Mouse (Mus musculus) lung, embryonic 16.5 days (tissue): ENCODE measurements at regions not wholly inside any gene's neighbourhood (a gene's known extent, or its start where the extent isn't known, plus 50 kb on each side); places are given as distances from the start of the nearest gene placed in this dataset.
A peak's percentile ranks its signal among the peaks of the same experiment; 100 is the strongest.

Experiments
- ATAC-seq: fragments of 200-750 bp; cut with Nextera tagmentation; 2 replicates; pipeline ENCODE4 v1.8.0; 2017; ENCODE audit warnings: low read depth, mild to moderate bottlenecking, moderate library complexity
- H3K27ac ChIP-seq: fragments of 300-500 bp; sonication (generic); 2 replicates; pipeline ENCODE4 v1.5.1; 2014; ENCODE audit warnings: mild to moderate bottlenecking, control low read depth, low read length
- H3K27me3 ChIP-seq: fragments of 300-500 bp; sonication (generic); 2 replicates; pipeline ENCODE4 v1.6.1; 2014; ENCODE audit warnings: low read depth, low read length, mixed read lengths; ENCODE audit not compliant: control insufficient read depth, insufficient read depth
- H3K36me3 ChIP-seq: fragments of 300-500 bp; sonication (generic); 2 replicates; pipeline ENCODE4 v1.6.1; 2014; ENCODE audit warnings: low read length; ENCODE audit not compliant: control insufficient read depth, insufficient read depth
- H3K4me1 ChIP-seq: fragments of 300-500 bp; sonication (generic); replicated peaks from 2 replicates; pipeline ENCODE4 v1.6.1; 2014; ENCODE audit warnings: low read length, mixed read lengths; ENCODE audit not compliant: control insufficient read depth, insufficient read depth
- H3K4me2 ChIP-seq: fragments of 300-500 bp; sonication (generic); 2 replicates; pipeline ENCODE4 v1.6.1; 2014; ENCODE audit warnings: low read depth, low read length, control low read depth
- H3K4me3 ChIP-seq: fragments of 300-500 bp; sonication (generic); 2 replicates; pipeline ENCODE4 v1.5.1; 2014; ENCODE audit warnings: mild to moderate bottlenecking, low read length, control low read depth
- H3K9ac ChIP-seq: fragments of 300-500 bp; sonication (generic); 2 replicates; pipeline ENCODE4 v1.6.1; 2014; ENCODE audit warnings: low read length, control low read depth
- H3K9me3 ChIP-seq: fragments of 300-500 bp; sonication (generic); 2 replicates; pipeline ENCODE4 v1.6.1; 2016; ENCODE audit warnings: low read length; ENCODE audit not compliant: control insufficient read depth
- WGBS: fragments of 180-500 bp; shearing (Covaris S2); extraction: QIAGEN DNeasy Blood & Tissue Kit; methylation state at CpG from one replicate; pipeline ENCODE4 v1.1.7; 2014; 5-methylcytosine and 5-hydroxymethylcytosine counted together

DNA sequence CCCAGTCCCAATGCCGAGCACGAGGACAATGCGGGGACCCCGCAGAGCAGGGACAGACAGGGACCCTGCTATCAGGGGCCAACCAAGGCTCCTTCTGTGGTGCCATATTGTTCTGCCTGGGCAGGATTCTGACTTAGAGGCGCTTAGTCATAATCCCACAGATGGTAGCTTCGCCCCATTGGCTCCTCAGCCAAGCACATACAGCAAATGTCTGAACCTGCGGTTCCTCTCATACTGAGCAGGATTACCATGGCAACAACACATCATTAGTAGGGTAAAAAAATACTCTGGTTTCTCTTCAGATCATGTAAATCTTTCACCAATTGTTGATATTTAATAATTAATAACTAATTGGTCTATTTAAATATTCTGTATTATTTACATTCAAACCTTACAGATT, 2140.3 kb upstream of the Cdh20 start:
- Histone ChIP-seq H3K4me2 (no peak overlapping the region), H3K36me3 (no peaks in the 10 kb centered on the region)
- ATAC-seq = peak; percentile 100

DNA sequence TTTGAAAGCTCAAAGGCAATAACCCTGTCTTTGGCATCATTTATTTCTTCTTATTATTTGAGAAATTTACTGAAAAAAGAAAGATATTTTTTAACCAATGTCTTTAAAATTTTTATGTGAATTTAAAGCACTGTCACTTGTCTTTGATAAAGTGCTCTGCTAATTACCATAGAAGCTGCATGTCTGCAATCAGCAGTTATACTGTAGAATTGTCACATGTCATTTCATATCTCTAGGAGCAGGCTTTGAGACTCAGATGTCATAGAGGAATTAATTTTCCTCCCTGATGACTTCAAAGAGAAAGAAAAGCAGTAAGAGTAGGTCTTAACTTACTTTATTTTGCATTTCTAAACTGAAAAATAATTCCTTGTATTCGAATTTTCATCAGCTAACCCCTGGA, 2123.9 kb upstream of the Cdh20 start:
- H3K27ac ChIP-seq = no peak overlapping the region
- no peaks in the 10 kb centered on the region for H3K9me3 ChIP-seq
- H3K4me1 ChIP-seq = no peaks in the 10 kb centered on the region
- ATAC-seq = no peak
- no peaks in the 10 kb centered on the region for H3K27me3 ChIP-seq
- no peak overlapping the region for H3K4me3 ChIP-seq
- no peak overlapping the region for H3K9ac ChIP-seq
- no peak overlapping the region for H3K4me2 ChIP-seq
- 43% methylated on average over 1 of the region's 1 CpGs for WGBS
- H3K36me3 ChIP-seq = no peaks in the 10 kb centered on the region

More for the DNA sequence above, 2140.3 kb upstream of the Cdh20 start:
- no peak overlapping the region for H3K27ac ChIP-seq
- H3K27me3 ChIP-seq = no peaks in the 10 kb centered on the region
- no peak overlapping the region for H3K9ac ChIP-seq
- no peaks in the 10 kb centered on the region for H3K4me1 ChIP-seq
- no peaks in the 10 kb centered on the region for H3K9me3 ChIP-seq
- H3K4me3 ChIP-seq = no peak overlapping the region
- 70% methylated on average over 7 of the region's 7 CpGs for WGBS

DNA sequence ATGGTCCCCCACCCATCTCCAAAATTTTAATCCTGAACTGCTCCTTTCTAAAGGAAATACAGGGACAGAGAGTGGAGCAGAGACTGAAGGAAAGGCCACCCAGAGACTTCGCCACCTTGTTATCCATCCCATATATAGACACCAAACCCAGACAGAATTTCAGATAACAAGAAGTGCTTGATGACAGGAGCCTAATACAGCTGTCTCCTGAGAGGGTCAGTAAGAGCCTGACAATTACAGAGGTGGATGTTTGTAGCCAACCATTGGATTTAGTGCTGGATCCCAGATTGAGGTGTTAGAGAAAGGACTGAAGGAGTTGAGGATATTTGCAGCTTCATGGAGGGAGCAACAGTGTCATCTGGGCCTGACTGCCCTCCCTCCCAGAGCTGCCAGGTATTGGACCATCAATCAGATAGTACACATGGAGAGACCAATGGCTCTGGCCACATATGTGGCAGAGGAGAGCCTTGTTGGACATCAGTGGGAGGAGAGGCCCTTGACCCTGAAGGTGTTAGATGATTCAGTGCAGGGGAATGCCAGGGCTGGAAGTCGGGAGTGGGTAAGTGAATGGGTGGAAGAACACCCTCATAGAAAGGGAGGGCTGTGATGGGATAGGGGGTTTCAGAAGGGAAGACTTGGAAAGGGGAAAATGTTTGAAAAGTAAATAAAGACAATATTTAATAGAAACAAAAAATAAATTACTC, 2080.8 kb upstream of the Cdh20 start:
- Histone ChIP-seq H3K9me3 (no peaks in the 10 kb centered on the region), H3K36me3 (no peaks in the 10 kb centered on the region), H3K4me3 (no peak overlapping the region), H3K9ac (no peak overlapping the region), H3K27me3 (no peaks in the 10 kb centered on the region), H3K4me1 (no peaks in the 10 kb centered on the region), H3K27ac (no peak overlapping the region), H3K4me2 (no peak overlapping the region)
- 64% methylated on average over 2 of the region's 2 CpGs for WGBS
- ATAC-seq = no peak

DNA sequence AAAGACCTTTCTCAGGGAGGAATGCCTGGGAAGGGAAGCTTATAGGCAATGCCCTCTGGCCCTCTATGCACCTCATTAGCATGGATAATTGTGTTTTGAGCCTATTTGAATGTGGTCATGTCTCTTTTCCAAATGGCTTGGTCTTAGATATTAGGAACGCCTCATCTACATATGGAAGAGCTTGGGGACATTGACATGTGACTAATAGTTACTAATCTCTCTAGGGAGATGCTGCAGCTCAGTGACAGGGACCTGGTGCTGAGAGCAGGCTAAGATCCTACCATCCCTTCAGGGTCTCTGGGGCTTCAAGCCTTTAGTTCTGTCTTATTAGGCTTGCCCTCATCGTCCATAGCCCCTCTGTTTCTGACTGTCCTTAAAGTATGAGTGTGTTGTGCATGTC, 2051.9 kb upstream of the Cdh20 start:
- 71% methylated on average over 2 of the region's 2 CpGs for WGBS
- Histone ChIP-seq H3K27me3 (no peaks in the 10 kb centered on the region), H3K4me3 (no peak overlapping the region), H3K4me1 (no peaks in the 10 kb centered on the region), H3K27ac (no peak overlapping the region), H3K9me3 (no peaks in the 10 kb centered on the region), H3K4me2 (no peak overlapping the region), H3K36me3 (no peaks in the 10 kb centered on the region), H3K9ac (no peak overlapping the region)
- ATAC-seq = no peak

DNA sequence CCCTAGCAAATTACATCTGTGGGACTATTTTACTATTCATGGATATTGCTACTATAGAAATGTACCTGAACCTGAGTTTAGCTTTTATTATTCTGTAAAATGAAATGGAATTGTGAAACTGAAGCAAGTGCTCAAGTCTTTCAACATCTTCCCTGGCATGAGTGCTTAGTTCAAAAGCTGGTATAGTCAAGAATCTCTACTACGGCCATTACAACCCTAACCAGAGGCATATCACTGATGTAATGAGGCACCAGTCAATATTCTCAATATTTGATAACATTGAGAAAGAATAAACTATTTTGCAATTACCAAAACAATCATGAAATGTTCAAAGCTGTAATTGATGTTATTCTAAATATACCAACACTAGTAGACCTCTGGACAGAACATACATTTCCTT, 2034.3 kb upstream of the Cdh20 start:
- ATAC-seq = no peak
- Histone ChIP-seq H3K4me2 (no peak overlapping the region), H3K36me3 (no peaks in the 10 kb centered on the region), H3K27me3 (no peaks in the 10 kb centered on the region), H3K9me3 (no peaks in the 10 kb centered on the region; the same call in 1 of the 2 replicates), H3K27ac (no peak overlapping the region), H3K4me1 (no peaks in the 10 kb centered on the region), H3K4me3 (no peak overlapping the region), H3K9ac (no peak overlapping the region)
- 87% methylated on average over 1 of the region's 1 CpGs for WGBS

DNA sequence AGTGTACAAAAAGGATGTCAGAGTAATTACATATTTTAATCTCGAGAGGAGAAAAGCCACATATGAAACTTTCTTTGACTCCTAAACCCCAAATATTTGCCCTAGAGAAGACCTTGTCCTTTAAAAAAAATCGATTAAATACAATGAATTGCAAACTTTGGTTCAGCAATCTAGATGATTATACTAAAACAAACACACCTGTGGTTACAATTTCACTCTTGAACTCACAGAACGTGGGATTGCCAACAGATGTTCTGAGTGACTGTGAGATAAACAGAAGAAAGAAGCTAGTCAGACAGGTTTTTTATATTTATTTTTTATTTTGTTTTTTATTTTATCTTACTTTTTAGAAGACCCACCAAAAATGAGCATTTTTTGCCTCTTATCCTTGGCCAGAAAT, 2032.9 kb upstream of the Cdh20 start:
- Histone ChIP-seq H3K4me1 (no peaks in the 10 kb centered on the region), H3K4me3 (no peak overlapping the region), H3K9me3 (no peaks in the 10 kb centered on the region; the same call in 1 of the 2 replicates), H3K9ac (no peak overlapping the region), H3K27ac (no peak overlapping the region), H3K27me3 (no peaks in the 10 kb centered on the region), H3K36me3 (no peaks in the 10 kb centered on the region), H3K4me2 (no peak overlapping the region)
- 52% methylated on average over 3 of the region's 3 CpGs for WGBS
- ATAC-seq = no peak

DNA sequence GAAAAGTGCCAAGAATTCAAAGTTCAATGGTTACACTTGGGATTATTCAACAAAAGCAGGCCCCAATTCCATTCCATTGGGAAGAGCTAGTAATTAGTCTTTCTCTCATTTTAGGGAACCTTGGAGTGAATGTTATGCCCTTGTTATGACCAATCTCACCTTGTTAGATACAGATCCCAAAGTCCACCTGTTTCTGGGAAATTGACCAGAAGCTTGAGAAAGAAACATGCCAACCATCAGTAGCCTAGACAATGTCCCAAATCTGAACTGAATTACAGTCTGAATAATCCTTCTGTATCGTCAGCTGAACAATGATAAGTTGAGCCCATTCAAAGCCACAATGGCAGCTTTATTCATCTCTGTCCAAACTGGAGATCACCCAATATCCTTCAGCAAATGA, 2010.4 kb upstream of the Cdh20 start:
- Histone ChIP-seq H3K4me1 (no peaks in the 10 kb centered on the region), H3K9ac (no peak overlapping the region), H3K27me3 (no peaks in the 10 kb centered on the region), H3K36me3 (no peaks in the 10 kb centered on the region), H3K4me2 (no peak overlapping the region), H3K27ac (no peak overlapping the region), H3K4me3 (no peak overlapping the region), H3K9me3 (no peaks in the 10 kb centered on the region)
- WGBS = 83% methylated on average over 1 of the region's 1 CpGs
- ATAC-seq = no peak
